Mouse (Mus musculus) lung, embryonic 16.5 days (tissue): ENCODE data around the gene Cerkl. TPM values are rescaled to one million over a fixed set of nuclear protein-coding genes. Genes with fewer than 3 reads are reported as not detected.

Source experiments
- ATAC-seq: fragments of 200-750 bp; cut with Nextera tagmentation; 2 replicates; pipeline ENCODE4 v1.8.0; 2017; ENCODE audit warnings: low read depth, mild to moderate bottlenecking, moderate library complexity
- H3K27ac ChIP-seq: fragments of 300-500 bp; sonication (generic); 2 replicates; pipeline ENCODE4 v1.5.1; 2014; ENCODE audit warnings: mild to moderate bottlenecking, control low read depth, low read length
- H3K27me3 ChIP-seq: fragments of 300-500 bp; sonication (generic); 2 replicates; pipeline ENCODE4 v1.6.1; 2014; ENCODE audit warnings: low read depth, low read length, mixed read lengths; ENCODE audit not compliant: control insufficient read depth, insufficient read depth
- H3K36me3 ChIP-seq: fragments of 300-500 bp; sonication (generic); 2 replicates; pipeline ENCODE4 v1.6.1; 2014; ENCODE audit warnings: low read length; ENCODE audit not compliant: control insufficient read depth, insufficient read depth
- H3K4me1 ChIP-seq: fragments of 300-500 bp; sonication (generic); replicated peaks from 2 replicates; pipeline ENCODE4 v1.6.1; 2014; ENCODE audit warnings: low read length, mixed read lengths; ENCODE audit not compliant: control insufficient read depth, insufficient read depth
- H3K4me2 ChIP-seq: fragments of 300-500 bp; sonication (generic); 2 replicates; pipeline ENCODE4 v1.6.1; 2014; ENCODE audit warnings: low read depth, low read length, control low read depth
- H3K4me3 ChIP-seq: fragments of 300-500 bp; sonication (generic); 2 replicates; pipeline ENCODE4 v1.5.1; 2014; ENCODE audit warnings: mild to moderate bottlenecking, low read length, control low read depth
- H3K9ac ChIP-seq: fragments of 300-500 bp; sonication (generic); 2 replicates; pipeline ENCODE4 v1.6.1; 2014; ENCODE audit warnings: low read length, control low read depth
- H3K9me3 ChIP-seq: fragments of 300-500 bp; sonication (generic); 2 replicates; pipeline ENCODE4 v1.6.1; 2016; ENCODE audit warnings: low read length; ENCODE audit not compliant: control insufficient read depth
- WGBS: fragments of 180-500 bp; shearing (Covaris S2); extraction: QIAGEN DNeasy Blood & Tissue Kit; methylation state at CpG from one replicate; pipeline ENCODE4 v1.1.7; 2014; 5-methylcytosine and 5-hydroxymethylcytosine counted together
- polyA plus RNA-seq: library from polyadenylated mRNA; unstranded; fragments of >200 nt; fragmentation: Nextera tagmentation; extraction: Ambion mirVana; gene quantifications from 2 replicates; pipeline ENCODE4 v1.2.1, GENCODE M21; 2015

Gene Cerkl
- polyA plus RNA-seq, 1 experiment from 2014 or later = 0.58 TPM

DNA sequence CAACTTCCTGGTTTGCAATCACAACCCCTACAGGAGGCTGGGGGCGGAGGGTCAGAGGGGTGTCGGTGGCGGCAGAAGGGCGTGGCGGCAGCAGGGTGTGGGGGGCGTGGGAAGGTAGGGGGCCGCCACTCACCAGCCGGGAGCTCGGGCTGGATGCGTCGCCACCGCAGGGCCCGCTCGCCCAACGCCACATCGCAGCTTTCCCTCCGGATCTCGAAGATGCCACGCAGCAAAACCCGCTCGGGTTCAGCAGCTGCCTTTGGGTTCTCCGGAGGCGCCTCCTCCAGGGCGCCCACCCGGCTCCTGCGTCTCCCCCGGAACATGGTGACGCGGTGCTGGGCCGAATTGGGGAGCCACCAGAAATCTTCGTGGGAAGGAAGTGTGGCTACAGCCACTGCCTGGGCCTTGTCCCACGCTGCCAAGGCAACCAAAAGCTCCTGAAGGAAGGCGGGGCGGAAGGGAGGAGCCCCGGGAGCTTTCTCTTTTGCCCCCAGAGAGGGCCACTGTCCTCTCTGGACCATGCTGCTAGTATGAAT is 27.9 kb downstream of the Cerkl start:
- H3K4me1 ChIP-seq = peaks cover 3% of the 10 kb centered on the region; the same call in 1 of the 2 replicates
- H3K4me3 ChIP-seq = peak overlapping the region; percentile 51
- H3K4me2 ChIP-seq = peak overlapping the region; percentile 85
- peak; percentile 26; the same call in 1 of the 2 replicates for ATAC-seq
- peak overlapping the region; percentile 42; the same call in 1 of the 2 replicates for H3K9ac ChIP-seq
- H3K27ac ChIP-seq = no peak overlapping the region
- peaks cover 7% of the 10 kb centered on the region; the same call in 1 of the 2 replicates for H3K27me3 ChIP-seq
- no peaks in the 10 kb centered on the region for H3K9me3 ChIP-seq
- WGBS = under 1% methylated on average over 35 of the region's 35 CpGs
- H3K36me3 ChIP-seq = no peaks in the 10 kb centered on the region

DNA sequence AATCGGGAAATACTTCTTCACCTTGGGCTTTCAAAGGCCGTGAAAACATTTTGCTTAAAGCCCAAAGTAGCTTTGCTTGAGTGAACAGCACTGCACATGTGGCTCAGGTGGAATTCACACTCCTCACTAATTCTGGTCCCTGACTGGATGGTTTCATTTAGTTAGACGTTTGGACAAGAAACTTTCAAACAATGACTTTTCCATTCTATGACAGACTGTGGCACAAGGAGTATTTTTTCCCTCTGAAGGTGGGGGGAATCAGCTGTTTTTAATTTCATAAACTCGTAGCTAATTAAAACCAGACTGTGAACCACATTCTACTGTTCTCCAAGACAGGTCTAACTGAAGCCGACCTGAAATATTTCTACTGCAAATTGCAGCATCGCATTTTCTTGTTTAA is 28.6 kb downstream of the Cerkl start:
- Histone ChIP-seq H3K4me2 (0 out of 2 replicates have a peak overlapping the region, but pooled peaks have one; percentile 85), H3K4me1 (peaks cover 3% of the 10 kb centered on the region; the same call in 1 of the 2 replicates), H3K4me3 (no peak overlapping the region), H3K9ac (no peak overlapping the region), H3K27ac (no peak overlapping the region), H3K36me3 (no peaks in the 10 kb centered on the region), H3K27me3 (peaks cover 7% of the 10 kb centered on the region; the same call in 1 of the 2 replicates), H3K9me3 (no peaks in the 10 kb centered on the region)
- WGBS = 30% methylated on average over 6 of the region's 6 CpGs
- ATAC-seq = no peak

DNA sequence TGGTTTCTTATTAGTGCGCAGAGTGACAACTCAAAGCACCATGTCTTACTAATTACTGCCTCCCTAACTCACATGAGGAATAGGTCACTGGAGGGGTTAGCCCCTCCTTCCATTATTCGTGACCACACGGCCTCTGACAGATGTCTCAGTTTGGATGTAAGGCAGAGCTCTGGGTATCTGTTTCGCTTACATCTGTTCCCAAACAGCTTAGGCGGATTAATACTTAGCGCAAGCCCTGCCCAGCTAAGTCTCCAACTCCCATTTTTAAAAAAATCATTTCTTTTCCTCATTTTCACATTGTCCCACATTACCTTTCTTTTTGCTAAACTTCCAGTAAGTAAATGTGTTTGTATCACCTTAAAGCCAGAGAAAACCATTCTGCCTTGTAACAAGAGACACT is 34.9 kb downstream of the Cerkl start:
- WGBS = 58% methylated on average over 6 of the region's 6 CpGs
- Histone ChIP-seq H3K27me3 (no peaks in the 10 kb centered on the region; the same call in 1 of the 2 replicates), H3K9me3 (no peaks in the 10 kb centered on the region), H3K4me1 (no peaks in the 10 kb centered on the region), H3K4me3 (no peak overlapping the region), H3K4me2 (no peak overlapping the region), H3K27ac (no peak overlapping the region), H3K9ac (no peak overlapping the region), H3K36me3 (no peaks in the 10 kb centered on the region)
- ATAC-seq = no peak

DNA sequence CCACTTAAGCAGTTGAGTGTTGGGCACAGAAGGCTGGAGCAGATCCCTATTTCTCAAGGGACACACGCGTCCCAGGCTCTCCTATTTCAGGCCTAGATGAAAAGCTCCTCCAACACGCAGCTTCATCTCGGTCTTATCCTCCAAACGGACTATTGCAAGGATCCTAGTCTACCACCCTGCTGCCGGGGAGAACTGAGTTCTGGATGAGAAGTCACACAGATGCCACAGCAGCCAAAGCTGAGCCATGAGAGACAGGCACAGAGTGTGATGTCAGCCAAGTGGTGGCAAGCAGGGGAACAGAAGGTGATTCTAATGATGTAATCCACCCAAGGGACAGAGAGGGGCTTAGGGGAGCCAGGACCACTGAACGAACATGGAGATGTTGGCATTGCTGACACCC is 42.1 kb downstream of the Cerkl start:
- no peak overlapping the region for H3K27ac ChIP-seq
- H3K4me2 ChIP-seq = no peak overlapping the region
- no peak for ATAC-seq
- H3K9me3 ChIP-seq = no peaks in the 10 kb centered on the region
- H3K9ac ChIP-seq = no peak overlapping the region
- H3K4me1 ChIP-seq = no peaks in the 10 kb centered on the region
- no peak overlapping the region for H3K4me3 ChIP-seq
- no peaks in the 10 kb centered on the region for H3K27me3 ChIP-seq
- 84% methylated on average over 7 of the region's 7 CpGs for WGBS
- H3K36me3 ChIP-seq = no peaks in the 10 kb centered on the region

DNA sequence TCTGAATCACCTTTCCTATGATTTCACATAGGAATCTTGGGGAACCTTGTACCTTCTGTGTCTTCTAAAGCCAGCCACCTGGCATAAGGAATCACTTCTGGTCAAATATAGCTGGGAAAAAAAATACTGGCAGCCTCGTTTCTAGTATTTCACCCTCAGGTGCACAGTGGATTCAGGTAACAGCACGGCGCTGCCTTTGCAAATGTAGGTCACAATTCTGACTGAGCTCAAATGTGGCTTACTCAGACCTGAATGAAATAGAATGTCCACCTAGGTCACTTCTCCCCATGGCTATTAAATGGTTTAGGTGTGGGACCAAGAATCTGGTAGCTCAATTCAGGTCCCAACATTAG is 45.7 kb downstream of the Cerkl start:
- H3K27ac ChIP-seq = no peak overlapping the region
- 67% methylated on average over 3 of the region's 3 CpGs for WGBS

DNA sequence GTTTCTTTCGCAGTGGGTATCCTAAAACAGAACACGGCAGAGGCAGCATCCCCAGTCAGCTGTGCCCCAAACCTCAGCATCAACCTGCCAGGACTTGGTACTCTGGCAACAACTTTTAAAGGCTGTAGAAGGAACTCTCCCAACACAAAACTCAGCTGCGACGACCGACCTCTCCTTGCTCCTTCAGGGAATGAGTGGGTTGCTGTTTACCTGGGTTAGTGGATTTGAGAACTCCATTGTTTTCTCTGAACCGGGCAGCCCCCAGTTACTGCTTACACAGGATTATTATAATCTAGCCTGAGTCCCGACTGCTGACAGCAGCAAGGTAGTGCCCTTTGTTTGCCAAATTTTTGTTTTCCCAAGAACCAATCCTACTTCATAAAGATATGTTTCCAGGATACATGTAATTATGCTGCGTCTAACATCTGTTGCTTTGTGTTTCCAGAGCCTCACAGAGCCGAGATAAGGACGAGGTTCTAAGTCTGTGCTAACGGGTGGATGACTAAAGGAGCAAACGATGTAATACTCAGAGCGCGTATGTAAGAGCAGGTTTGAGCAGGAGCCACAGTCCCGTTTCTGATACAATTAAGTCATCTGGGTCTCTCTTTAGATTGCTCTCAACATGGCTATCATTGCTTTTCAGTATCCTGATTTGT is 46.2 kb downstream of the Cerkl start:
- Histone ChIP-seq H3K4me3 (no peak overlapping the region), H3K36me3 (no peaks in the 10 kb centered on the region), H3K4me1 (no peaks in the 10 kb centered on the region), H3K9me3 (no peaks in the 10 kb centered on the region), H3K9ac (no peak overlapping the region), H3K27ac (no peak overlapping the region), H3K4me2 (no peak overlapping the region), H3K27me3 (no peaks in the 10 kb centered on the region)
- WGBS = 42% methylated on average over 15 of the region's 15 CpGs
- ATAC-seq = no peak

More for the DNA sequence above, 45.7 kb downstream of the Cerkl start:
- no peak overlapping the region for H3K4me3 ChIP-seq
- no peaks in the 10 kb centered on the region for H3K27me3 ChIP-seq
- H3K36me3 ChIP-seq = no peaks in the 10 kb centered on the region
- H3K4me1 ChIP-seq = no peaks in the 10 kb centered on the region
- no peak for ATAC-seq
- H3K9ac ChIP-seq = no peak overlapping the region
- no peak overlapping the region for H3K4me2 ChIP-seq
- no peaks in the 10 kb centered on the region for H3K9me3 ChIP-seq

DNA sequence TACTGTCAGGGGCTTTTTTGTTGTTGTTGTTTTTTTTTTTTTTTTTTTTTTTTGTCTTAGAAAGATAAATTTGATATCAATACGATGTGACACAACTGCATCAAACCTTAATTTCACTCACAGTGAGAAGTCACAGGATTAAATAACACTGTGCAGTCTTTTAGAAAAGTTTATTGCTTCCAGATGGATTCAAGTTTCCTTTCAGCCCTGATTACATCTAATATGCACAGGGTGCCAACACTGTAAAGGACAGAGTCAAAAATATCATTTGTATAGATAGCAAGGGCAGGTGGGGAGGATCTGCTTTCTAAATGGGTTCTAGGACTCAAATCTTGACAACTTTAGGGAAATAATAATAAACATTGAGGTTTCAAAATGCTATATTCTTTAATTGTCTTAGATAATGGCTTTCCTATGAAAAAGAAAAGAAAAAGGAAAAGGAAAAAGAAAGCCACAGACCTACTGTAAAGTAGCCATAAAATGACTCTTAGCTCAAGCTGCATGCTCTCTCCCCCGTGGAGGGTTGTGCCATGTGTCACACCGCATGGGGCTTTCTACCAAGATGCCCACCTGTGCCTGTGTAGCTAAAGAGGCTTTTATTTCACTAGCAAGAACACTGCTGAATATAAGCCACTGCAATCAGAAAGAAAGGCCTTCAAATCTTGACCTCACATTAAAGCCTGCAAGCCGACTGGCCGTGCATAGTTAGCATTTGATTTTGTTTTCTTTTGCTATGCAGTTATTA is 50.8 kb downstream of the Cerkl start:
- WGBS = 75% methylated on average over 5 of the region's 5 CpGs
- no peak for ATAC-seq
- H3K4me1 ChIP-seq = no peaks in the 10 kb centered on the region
- H3K27me3 ChIP-seq = no peaks in the 10 kb centered on the region
- H3K9ac ChIP-seq = no peak overlapping the region
- no peak overlapping the region for H3K4me2 ChIP-seq
- H3K36me3 ChIP-seq = no peaks in the 10 kb centered on the region
- no peaks in the 10 kb centered on the region for H3K9me3 ChIP-seq
- H3K27ac ChIP-seq = no peak overlapping the region
- H3K4me3 ChIP-seq = no peak overlapping the region

DNA sequence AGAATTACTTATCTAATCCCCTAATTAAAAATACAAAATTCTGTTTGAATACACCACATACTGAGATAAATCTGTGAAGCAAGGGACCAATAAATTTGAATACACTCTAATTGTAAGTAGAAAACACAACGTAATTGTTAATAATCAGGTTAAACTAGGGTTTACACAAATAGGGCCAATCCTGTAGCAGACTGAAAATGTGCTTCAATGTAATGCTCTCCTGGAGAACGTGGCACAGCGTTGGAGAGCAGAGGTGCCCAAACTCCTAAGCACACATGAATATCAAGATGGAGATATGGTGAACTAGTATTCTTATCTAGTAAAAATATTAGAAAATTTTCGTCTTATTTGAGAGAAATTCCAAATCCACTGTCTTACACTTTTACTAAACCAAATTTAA is 56.5 kb downstream of the Cerkl start:
- H3K4me2 ChIP-seq = no peak overlapping the region
- H3K27me3 ChIP-seq = no peaks in the 10 kb centered on the region
- no peak overlapping the region for H3K4me3 ChIP-seq
- no peak overlapping the region for H3K9ac ChIP-seq
- H3K27ac ChIP-seq = no peak overlapping the region
- no peaks in the 10 kb centered on the region for H3K4me1 ChIP-seq
- 70% methylated on average over 4 of the region's 4 CpGs for WGBS
- no peak for ATAC-seq
- H3K9me3 ChIP-seq = no peaks in the 10 kb centered on the region
- H3K36me3 ChIP-seq = no peaks in the 10 kb centered on the region

DNA sequence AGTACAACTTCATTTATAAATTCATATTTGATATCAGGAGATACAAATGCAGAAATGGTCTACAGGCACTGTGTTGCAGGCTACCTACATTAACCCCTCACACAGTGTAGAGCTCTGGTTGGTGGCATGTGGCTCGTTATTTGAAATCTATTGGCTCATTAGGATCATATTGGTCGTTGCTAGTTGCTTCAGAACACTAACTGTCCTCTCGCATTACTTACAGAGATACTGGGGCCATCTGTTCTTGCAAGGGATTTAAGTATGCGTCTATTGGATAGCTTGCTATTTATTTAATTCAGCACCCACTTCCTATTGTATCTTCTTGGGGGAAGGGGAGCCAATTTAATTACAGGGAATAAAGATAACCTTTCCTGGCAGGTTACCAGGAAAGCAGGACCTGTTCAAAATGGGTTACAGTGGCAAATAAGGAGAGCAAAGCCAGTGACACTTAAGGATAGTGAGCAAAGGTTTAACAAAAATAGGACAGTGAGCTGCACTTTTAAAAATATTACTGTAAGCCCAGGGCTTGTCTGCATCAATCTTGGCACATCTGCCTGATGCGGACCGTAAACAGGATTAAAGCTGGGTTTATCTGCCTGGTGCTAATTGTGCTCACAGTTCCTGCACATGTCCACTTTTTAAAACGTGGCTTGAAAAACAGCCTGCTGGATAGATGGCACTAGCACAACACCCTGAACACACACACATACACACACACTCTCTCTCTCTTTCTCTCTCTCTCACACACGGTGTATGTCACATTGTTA is 57.2 kb downstream of the Cerkl start:
- WGBS = 52% methylated on average over 8 of the region's 8 CpGs
- H3K9ac ChIP-seq = no peak overlapping the region
- H3K4me1 ChIP-seq = no peaks in the 10 kb centered on the region
- ATAC-seq = no peak
- no peak overlapping the region for H3K27ac ChIP-seq
- no peaks in the 10 kb centered on the region for H3K27me3 ChIP-seq
- no peaks in the 10 kb centered on the region for H3K36me3 ChIP-seq
- H3K9me3 ChIP-seq = no peaks in the 10 kb centered on the region
- H3K4me3 ChIP-seq = no peak overlapping the region
- H3K4me2 ChIP-seq = no peak overlapping the region
